17 mouse cellular contexts compared by ENCODE assay signal in genomic region chr5:74591413-74591812, GRCm38 (mm10). TPM values are rescaled to one million over a fixed set of nuclear protein-coding genes. Genes with fewer than 3 reads are reported as not detected.
DNase-seq lines count a peak whose midpoint lies in the region; ATAC-seq and TF ChIP-seq lines count a peak whose summit lies in the region.
"Had no signal": no experiment of that assay in that cellular context is flagged by ENCODE, and none has a peak within 500 bp of the region (broad histone marks: within the 10 kb centered on the region; RNA-seq: fewer than 3 reads in every experiment).

No protein-coding gene starts in this region.

- no peak overlapping the region for H3K4me2 ChIP-seq in lung, embryonic 14.5 days
- no peak overlapping the region for H3K4me2 ChIP-seq in embryonic facial prominence, embryonic 14.5 days (ENCODE audit: low read depth, low read length)
- H3K4me2 ChIP-seq: heart, embryonic 15.5 days; liver, embryonic 13.5 days; neural tube, embryonic 15.5 days had no signal

- no peak overlapping the region for H3K4me3 ChIP-seq in gastrocnemius, adult 2 months
- no peak overlapping the region for H3K4me3 ChIP-seq in lung, embryonic 14.5 days (ENCODE audit: low read depth, low read length)
- no peak overlapping the region for H3K4me3 ChIP-seq in MEL (ENCODE audit: control insufficient read depth in 1 of 2, insufficient read depth in 1 of 2, low read depth in 2 of 2, low read length in 2 of 2)
- no peak overlapping the region for H3K4me3 ChIP-seq in embryonic facial prominence, embryonic 14.5 days (ENCODE audit: low read depth, low read length)
- H3K4me3 ChIP-seq: heart, embryonic 15.5 days; liver, embryonic 13.5 days; midbrain, embryonic 10.5 days; myocyte; neural tube, embryonic 15.5 days had no signal

- H3K27ac ChIP-seq in gastrocnemius, adult 2 months, result no peak overlapping the region
- H3K27ac ChIP-seq in lung, embryonic 14.5 days (ENCODE audit: low read depth), result no peak overlapping the region
- H3K27ac ChIP-seq in MEL (ENCODE audit: control insufficient read depth, low read depth, low read length), result no peak overlapping the region
- H3K27ac ChIP-seq in embryonic facial prominence, embryonic 14.5 days (replicated peaks; ENCODE audit: low read depth, low read length), result no peak overlapping the region
- H3K27ac ChIP-seq: heart, embryonic 15.5 days; liver, embryonic 13.5 days; midbrain, embryonic 10.5 days; neural tube, embryonic 15.5 days had no signal

- TF ChIP-seq RAD21 in MEL (IDR thresholded peaks at IDR 0.05; ENCODE audit: low read depth, low read length), result no peak

- peaks cover 84% of the 10 kb centered on the region for H3K36me3 ChIP-seq in lung, embryonic 14.5 days (ENCODE audit: insufficient read depth)
- peaks cover 0 to 48% of the 10 kb centered on the region in 2 experiments; a peak in 2 of 4 replicates for H3K36me3 ChIP-seq in MEL (ENCODE audit: control insufficient read depth in 1 of 2, insufficient read depth in 2 of 2, low read length in 2 of 2)
- H3K36me3 ChIP-seq in embryonic facial prominence, embryonic 14.5 days (ENCODE audit: control insufficient read depth, insufficient read depth, low read length), result peaks cover 91% of the 10 kb centered on the region

- WGBS in lung, embryonic 14.5 days, result 82% methylated on average over 5 of the region's 5 CpGs
- WGBS in embryonic facial prominence, embryonic 14.5 days, result 84% methylated on average over 5 of the region's 5 CpGs

- no peak for DNase-seq in gastrocnemius, adult 2 months
- DNase-seq in gastrocnemius, postnatal 14 days, result no peak
- peak; percentile 52 for DNase-seq in lung, embryonic 14.5 days
- DNase-seq in lung, adult 18-20 months, result no peak
- DNase-seq in MEL (ENCODE audit: low read depth, low spot score), result peak; percentile 15
- peak; percentile 33 for DNase-seq in embryonic facial prominence, embryonic 14.5 days (ENCODE audit: low spot score)
- DNase-seq in left cerebral cortex, postnatal 25 days (ENCODE audit: low spot score in 2 of 2), result no peak
- DNase-seq: adrenal gland, postnatal 14 days; cerebellum, adult 18-20 months; liver, embryonic 13.5 days; lung, postnatal 4 days had no signal

- ATAC-seq in lung, embryonic 14.5 days (ENCODE audit: insufficient read depth), result no peak
- ATAC-seq in embryonic facial prominence, embryonic 14.5 days (ENCODE audit: low read depth), result no peak
- ATAC-seq: forebrain, embryonic 16.5 days had no signal

- no peaks in the 10 kb centered on the region for H3K27me3 ChIP-seq in lung, embryonic 14.5 days (ENCODE audit: insufficient read depth, low read length)
- H3K27me3 ChIP-seq in MEL (ENCODE audit: control insufficient read depth in 1 of 2, insufficient read depth in 2 of 2, low read length in 2 of 2), result no peaks in the 10 kb centered on the region
- no peaks in the 10 kb centered on the region for H3K27me3 ChIP-seq in embryonic facial prominence, embryonic 14.5 days (replicated peaks; ENCODE audit: control insufficient read depth, insufficient read depth, low read length)
- H3K27me3 ChIP-seq: heart, embryonic 15.5 days; liver, embryonic 13.5 days; neural tube, embryonic 15.5 days had no signal

- no peak for TF ChIP-seq EP300 in MEL (IDR thresholded peaks at IDR 0.05; ENCODE audit: low read depth in 1 of 2, low read length in 2 of 2)

- intact Hi-C loops in gastrocnemius, adult 2 months (cut with DNase I), result loop anchor here (5.0 kb wide), 1 partner anchor 34 kb away; no protein-coding TSS in a partner anchor
- intact Hi-C loops in gastrocnemius, postnatal 14 days (cut with DNase I; ENCODE audit: low total_unique reads), result no loop called here
- intact Hi-C loops in left cerebral cortex, postnatal 25 days (cut with DNase I), result no loop called here

- no peaks in the 10 kb centered on the region for H3K4me1 ChIP-seq in lung, embryonic 14.5 days (ENCODE audit: insufficient read depth)
- H3K4me1 ChIP-seq in MEL (ENCODE audit: control insufficient read depth in 1 of 2, insufficient read depth in 2 of 2, low read length in 2 of 2), result no peaks in the 10 kb centered on the region
- 0 out of 2 replicates have a peak, but pooled peaks cover 3% of the 10 kb centered on the region for H3K4me1 ChIP-seq in embryonic facial prominence, embryonic 14.5 days (ENCODE audit: control insufficient read depth, insufficient read depth, low read length)
- H3K4me1 ChIP-seq: heart, embryonic 15.5 days; liver, embryonic 13.5 days; midbrain, embryonic 10.5 days; neural tube, embryonic 15.5 days had no signal

- peak; percentile 18; the same call in 1 of the 2 replicates for TF ChIP-seq CTCF in gastrocnemius, adult 2 months (IDR thresholded peaks at IDR 0.05)
- peak; percentile 33 for TF ChIP-seq CTCF in lung, embryonic 14.5 days (IDR thresholded peaks at IDR 0.05; ENCODE audit: low read depth)
- TF ChIP-seq CTCF in MEL (IDR thresholded peaks at IDR 0.05 in 2 of 3, conservative IDR thresholded peaks at IDR 0.05 in 1 of 3; ENCODE audit: control insufficient read depth in 1 of 3, insufficient read depth in 1 of 3, low read depth in 2 of 3, low read length in 3 of 3, poor library complexity in 1 of 3, severe bottlenecking in 1 of 3), result peak in 1 of 3 experiments; percentile 15; a peak in 1 of 6 replicates

- H3K9ac ChIP-seq in lung, embryonic 14.5 days, result no peak overlapping the region
- H3K9ac ChIP-seq in MEL (ENCODE audit: control insufficient read depth, low read depth, low read length, poor library complexity, severe bottlenecking), result no peak overlapping the region
- no peak overlapping the region for H3K9ac ChIP-seq in embryonic facial prominence, embryonic 14.5 days (ENCODE audit: low read depth, low read length)
- H3K9ac ChIP-seq: heart, embryonic 15.5 days; liver, embryonic 13.5 days; neural tube, embryonic 15.5 days had no signal

- no peaks in the 10 kb centered on the region for H3K9me3 ChIP-seq in lung, embryonic 14.5 days (ENCODE audit: low read depth, low read length)
- H3K9me3 ChIP-seq in MEL (replicated peaks; ENCODE audit: insufficient read depth, low read length), result no peaks in the 10 kb centered on the region
- H3K9me3 ChIP-seq in embryonic facial prominence, embryonic 14.5 days (ENCODE audit: control insufficient read depth, low read length), result no peaks in the 10 kb centered on the region
- H3K9me3 ChIP-seq: G1E; heart, embryonic 15.5 days; liver, embryonic 13.5 days; midbrain, embryonic 10.5 days; neural tube, embryonic 15.5 days had no signal

- no peak for TF ChIP-seq POLR2A in MEL (IDR thresholded peaks at IDR 0.05; ENCODE audit: control insufficient read depth in 1 of 2, insufficient read depth in 1 of 2, low read depth in 1 of 2, low read length in 2 of 2, poor library complexity in 1 of 2)

- no peaks in the 10 kb centered on the region for H3K79me2 ChIP-seq in MEL (ENCODE audit: control insufficient read depth, insufficient read depth, low read length, poor library complexity)

TF ChIP-seq in MEL, 35 proteins besides CTCF, POLR2A, EP300 and RAD21:
- TF ChIP-seq CHD1 (IDR thresholded peaks at IDR 0.05; ENCODE audit: low read depth, low read length), result no peak
- no peak for TF ChIP-seq ELF1 (IDR thresholded peaks at IDR 0.05; ENCODE audit: low read depth, low read length)
- TF ChIP-seq POLR2AphosphoS5 (IDR thresholded peaks at IDR 0.05; ENCODE audit: borderline replicate concordance, low read depth, low read length), result no peak
- 0 out of 2 replicates have a peak, but pooled peaks have one; percentile 12 for TF ChIP-seq SMC3 (IDR thresholded peaks at IDR 0.05; ENCODE audit: low read depth, low read length)
- no peak for TF ChIP-seq ZKSCAN1 (IDR thresholded peaks at IDR 0.05; ENCODE audit: low read depth, low read length)

RNA-seq across cellular contexts. Expression of gene Fip1l1, which starts 56.2 kb away (rescaled TPM):
- 10 to 100 TPM; 16.6 to 22.7 TPM for total RNA-seq in gastrocnemius, adult 2 months (2021)
- 10 to 100 TPM; 22.6 to 24.4 TPM for total RNA-seq in gastrocnemius, postnatal 14 days (2021)
- polyA plus RNA-seq in lung, embryonic 14.5 days (2014; fragmentation: Nextera tagmentation; extraction: Ambion mirVana), result 89.2 and 92.6 TPM in 2 replicates
- total RNA-seq in MEL (2012; rRNA removed), result 68.3 and 70.6 TPM in 2 replicates
- polyA plus RNA-seq in MEL (2012; ENCODE audit: insufficient read depth in 1 of 2, insufficient read length in 2 of 2, low read depth in 1 of 2, low replicate concordance in 2 of 2, missing spikeins in 1 of 2), result 100 to 1,000 TPM in 1 of 2 experiments, 10 to 100 TPM in 1; 40.4 to 113 TPM
- polyA plus RNA-seq in embryonic facial prominence, embryonic 14.5 days (2014; fragmentation: Nextera tagmentation; extraction: Ambion mirVana), result 66.1 and 66.4 TPM in 2 replicates
- total RNA-seq in left cerebral cortex, postnatal 25 days (2021), result 10 to 100 TPM; 58.8 to 59.8 TPM

RNA-seq across cellular contexts. Expression of gene Scfd2, which starts 59.9 kb away (rescaled TPM):
- total RNA-seq in gastrocnemius, adult 2 months (2021), result 10 to 100 TPM; 10.3 to 11.7 TPM
- total RNA-seq in gastrocnemius, postnatal 14 days (2021), result 10 to 100 TPM; 10.2 to 11.3 TPM
- 17.8 and 17.9 TPM in 2 replicates for polyA plus RNA-seq in lung, embryonic 14.5 days (2014; fragmentation: Nextera tagmentation; extraction: Ambion mirVana)
- total RNA-seq in MEL (2012; rRNA removed), result 18.8 and 19.3 TPM in 2 replicates
- 10 to 100 TPM in 1 of 2 experiments, not detected in 1; 20.3 TPM for polyA plus RNA-seq in MEL (2012; ENCODE audit: insufficient read depth in 1 of 2, insufficient read length in 2 of 2, low read depth in 1 of 2, low replicate concordance in 2 of 2, missing spikeins in 1 of 2)
- 19.8 and 21.3 TPM in 2 replicates for polyA plus RNA-seq in embryonic facial prominence, embryonic 14.5 days (2014; fragmentation: Nextera tagmentation; extraction: Ambion mirVana)
- 10 to 100 TPM; 27.9 to 28.1 TPM for total RNA-seq in left cerebral cortex, postnatal 25 days (2021)

Comparison
In these comparisons a context has a peak if more than half of its experiments do, and no peak if none do; other contexts are left out.
1. DNase-seq: peak in lung, embryonic 14.5 days (single experiment), MEL (single experiment) and embryonic facial prominence, embryonic 14.5 days (single experiment); none in gastrocnemius, adult 2 months (single experiment), gastrocnemius, postnatal 14 days (single experiment), lung, adult 18-20 months (0 of 2) and left cerebral cortex, postnatal 25 days (0 of 2).